Mouse (Mus musculus): ENCODE data around the gene Adamts18.

The Adamts18 gene

GRCm38 (mm10) chr8:113660128-113660527, 188.4 kb downstream of the Adamts18 start:
- no peak for ATAC-seq (ENCODE audit: low TSS enrichment)

DNA sequence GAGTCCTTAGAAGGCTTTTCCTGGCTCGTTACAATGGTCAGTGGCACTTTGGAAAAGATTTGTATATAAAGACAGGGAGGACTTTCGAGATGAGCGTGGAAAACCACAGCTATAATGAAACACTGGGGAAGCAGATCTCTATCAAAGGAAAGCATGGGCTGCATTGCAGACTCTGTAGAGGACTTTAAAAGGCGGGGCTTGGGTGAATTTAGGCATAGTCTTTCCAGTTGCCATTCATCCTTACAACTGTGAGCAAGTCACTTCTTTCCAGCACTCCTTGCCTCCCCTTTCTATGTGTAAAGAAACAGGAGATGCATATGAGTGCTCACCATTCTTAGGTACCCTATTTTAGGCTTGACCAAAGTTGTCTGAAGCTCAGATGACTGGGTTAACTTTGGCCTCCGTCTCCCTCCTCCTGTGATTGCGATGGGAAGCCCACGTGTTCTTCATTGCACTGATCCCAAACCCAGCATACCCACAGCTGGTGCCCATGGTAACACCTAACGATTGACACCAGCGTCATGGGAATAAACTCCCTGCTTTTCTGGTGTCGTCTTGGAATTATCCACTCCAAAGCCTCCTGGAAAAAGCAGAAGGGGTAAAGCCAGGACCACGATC, 191.7 kb downstream of the Adamts18 start:
- ATAC-seq (ENCODE audit: low TSS enrichment), result no peak

GRCm38 (mm10) chr8:113656154-113656553, 192.4 kb downstream of the Adamts18 start:
- ATAC-seq (ENCODE audit: low TSS enrichment), result no peak

DNA sequence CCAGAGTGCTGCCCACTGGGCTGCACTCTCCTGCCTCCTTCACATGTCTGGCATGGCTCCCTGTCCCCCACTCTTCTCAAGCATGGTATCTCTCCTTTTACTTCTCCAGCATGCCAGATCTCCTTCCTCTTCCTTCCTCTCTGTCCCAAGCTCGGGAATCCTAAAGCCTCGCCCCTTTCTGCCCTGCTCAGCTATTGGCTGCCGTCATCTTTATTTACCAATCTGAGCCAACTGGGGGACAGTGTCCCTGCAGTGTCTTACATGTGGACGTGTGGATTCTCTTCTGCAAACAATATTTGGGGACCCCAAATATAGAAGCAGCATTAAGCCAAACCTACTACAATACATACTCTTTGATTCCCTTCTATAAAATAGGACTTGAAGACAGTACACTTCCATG, 195.4 kb downstream of the Adamts18 start:
- no peak for ATAC-seq (ENCODE audit: low TSS enrichment)

DNA sequence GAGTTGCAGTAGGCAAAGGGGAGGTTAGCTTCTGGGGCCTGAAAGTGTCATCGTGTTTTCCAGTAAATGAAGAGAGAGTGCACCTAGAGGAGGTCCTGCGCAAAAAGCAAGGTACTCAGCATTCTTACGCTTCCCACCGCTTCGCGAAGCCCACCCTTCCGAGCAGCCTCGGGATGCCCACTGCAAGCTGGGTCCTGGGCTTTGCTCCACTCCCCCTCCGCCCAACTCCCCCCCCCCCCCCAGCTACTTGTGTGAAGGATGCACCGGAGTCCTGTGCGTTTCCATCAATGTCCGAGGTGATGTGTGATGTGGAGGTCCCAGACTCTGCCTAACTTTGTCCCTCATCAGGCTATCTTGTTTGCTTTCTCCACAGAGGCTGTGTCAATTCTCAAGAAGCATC, 196.1 kb downstream of the Adamts18 start:
- ATAC-seq (ENCODE audit: low TSS enrichment), result no peak
